Mouse (Mus musculus) forebrain, embryonic 14.5 days (tissue): ENCODE results near the gene Gm13090. TPM values are rescaled to one million over a fixed set of nuclear protein-coding genes. Genes with fewer than 3 reads are reported as not detected.
A peak's percentile ranks its signal among the peaks of the same experiment; 100 is the strongest.

ENCODE experiments used
- ATAC-seq: fragments of 200-750 bp; cut with Nextera tagmentation; 2 replicates; pipeline ENCODE4 v1.8.0; 2017; ENCODE audit warnings: mild to moderate bottlenecking, moderate library complexity
- DNase-seq: peaks from one replicate; pipeline ENCODE4 v3.0.0-alpha.2; 2015; ENCODE audit warnings: low spot score
- H3K27ac ChIP-seq: fragments of 300-500 bp; sonication (generic); 2 replicates; pipeline ENCODE4 v1.5.1; 2014; ENCODE audit warnings: low read depth, mild to moderate bottlenecking, control low read depth, low read length, moderate library complexity
- H3K27me3 ChIP-seq: fragments of 300-500 bp; sonication (generic); replicated peaks from 2 replicates; pipeline ENCODE4 v1.6.1; 2014; ENCODE audit warnings: low read length, control low read depth, mixed read lengths; ENCODE audit not compliant: control insufficient read depth, insufficient read depth
- H3K36me3 ChIP-seq: fragments of 300-500 bp; sonication (generic); 2 replicates; pipeline ENCODE4 v1.6.1; 2014; ENCODE audit warnings: low read length, control low read depth; ENCODE audit not compliant: control insufficient read depth, insufficient read depth
- H3K4me1 ChIP-seq: fragments of 300-500 bp; sonication (generic); 2 replicates; pipeline ENCODE4 v1.6.1; 2014; ENCODE audit warnings: antibody characterized with exemption, low read length, control low read depth; ENCODE audit not compliant: control insufficient read depth, insufficient read depth
- H3K4me2 ChIP-seq: fragments of 300-500 bp; sonication (generic); 2 replicates; pipeline ENCODE4 v1.6.1; 2014; ENCODE audit warnings: mild to moderate bottlenecking, control low read depth, low read length
- H3K4me3 ChIP-seq: fragments of 300-500 bp; sonication (generic); 2 replicates; pipeline ENCODE4 v1.5.1; 2014; ENCODE audit warnings: low read depth, low read length, control low read depth
- H3K9ac ChIP-seq: fragments of 300-500 bp; sonication (generic); 2 replicates; pipeline ENCODE4 v1.6.1; 2014; ENCODE audit warnings: mild to moderate bottlenecking, low read length, control low read depth, moderate library complexity
- H3K9me3 ChIP-seq: fragments of 300-500 bp; sonication (generic); replicated peaks from 2 replicates; pipeline ENCODE4 v1.6.1; 2016; ENCODE audit warnings: low read length, control low read depth, mixed read lengths; ENCODE audit not compliant: control insufficient read depth
- WGBS: fragments of 180-500 bp; shearing (Covaris S2); extraction: QIAGEN DNeasy Blood & Tissue Kit; methylation state at CpG from one replicate; pipeline ENCODE4 v1.1.7; 2014; 5-methylcytosine and 5-hydroxymethylcytosine counted together
- polyA plus RNA-seq: library from polyadenylated mRNA; unstranded; fragments of >200 nt; fragmentation: Nextera tagmentation; extraction: Ambion mirVana; gene quantifications from 2 replicates; pipeline ENCODE4 v1.2.1, GENCODE M21; 2014

Gene Gm13090
- polyA plus RNA-seq, 1 experiment from 2014 or later = not detected

DNA sequence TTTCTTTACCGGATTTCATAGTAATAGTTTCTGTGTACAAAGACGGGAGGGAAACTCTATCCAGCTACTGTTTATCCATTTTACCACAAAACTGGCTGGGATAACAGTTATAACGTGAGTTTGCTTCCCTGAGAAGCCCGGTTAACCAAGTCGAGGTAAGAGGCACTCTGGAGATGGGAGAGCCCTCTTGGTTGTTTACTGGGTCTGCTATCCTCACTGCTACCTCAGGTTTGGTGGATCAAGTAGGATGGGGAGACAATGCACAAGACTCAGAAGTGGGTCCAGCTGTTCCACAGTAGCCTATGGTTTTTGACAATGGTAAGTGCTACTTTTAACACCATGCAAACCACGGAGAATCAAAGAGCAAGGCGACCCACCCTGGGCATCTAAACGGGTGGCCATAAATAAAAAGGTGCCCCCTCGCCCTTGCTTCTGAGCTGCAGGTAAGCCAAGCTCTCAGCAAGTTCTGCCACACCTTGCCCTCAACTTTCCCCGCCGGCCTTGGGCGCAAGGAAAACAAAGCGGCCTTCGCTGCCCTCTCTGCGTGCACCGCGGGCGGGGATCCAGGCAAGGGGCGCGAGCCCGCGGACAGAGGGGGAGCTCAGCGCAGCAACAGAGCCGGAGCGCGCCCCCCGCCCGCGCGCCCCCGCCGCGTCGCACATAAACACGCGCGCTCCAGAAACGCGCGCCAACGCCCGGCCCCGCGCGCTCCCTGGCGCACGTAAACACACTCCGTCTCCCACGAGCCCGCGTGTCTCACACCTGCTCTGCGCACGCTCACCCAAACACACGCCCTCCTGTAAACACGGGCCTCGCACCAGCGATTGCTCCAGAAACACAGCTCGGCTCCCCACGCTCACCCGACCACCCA is 18.0 kb downstream of the Gm13090 start:
- Histone ChIP-seq H3K36me3 (peaks cover 3% of the 10 kb centered on the region; the same call in 1 of the 2 replicates), H3K4me3 (peak overlapping the region; percentile 89), H3K27ac (peak overlapping the region; percentile 97), H3K9ac (peak overlapping the region; percentile 94), H3K4me1 (peaks cover 24% of the 10 kb centered on the region), H3K4me2 (peak overlapping the region; percentile 72), H3K27me3 (no peaks in the 10 kb centered on the region), H3K9me3 (no peaks in the 10 kb centered on the region)
- DNase-seq (peak; percentile 78), ATAC-seq (peak; percentile 33)
- 2% methylated on average over 52 of the region's 60 CpGs for WGBS

DNA sequence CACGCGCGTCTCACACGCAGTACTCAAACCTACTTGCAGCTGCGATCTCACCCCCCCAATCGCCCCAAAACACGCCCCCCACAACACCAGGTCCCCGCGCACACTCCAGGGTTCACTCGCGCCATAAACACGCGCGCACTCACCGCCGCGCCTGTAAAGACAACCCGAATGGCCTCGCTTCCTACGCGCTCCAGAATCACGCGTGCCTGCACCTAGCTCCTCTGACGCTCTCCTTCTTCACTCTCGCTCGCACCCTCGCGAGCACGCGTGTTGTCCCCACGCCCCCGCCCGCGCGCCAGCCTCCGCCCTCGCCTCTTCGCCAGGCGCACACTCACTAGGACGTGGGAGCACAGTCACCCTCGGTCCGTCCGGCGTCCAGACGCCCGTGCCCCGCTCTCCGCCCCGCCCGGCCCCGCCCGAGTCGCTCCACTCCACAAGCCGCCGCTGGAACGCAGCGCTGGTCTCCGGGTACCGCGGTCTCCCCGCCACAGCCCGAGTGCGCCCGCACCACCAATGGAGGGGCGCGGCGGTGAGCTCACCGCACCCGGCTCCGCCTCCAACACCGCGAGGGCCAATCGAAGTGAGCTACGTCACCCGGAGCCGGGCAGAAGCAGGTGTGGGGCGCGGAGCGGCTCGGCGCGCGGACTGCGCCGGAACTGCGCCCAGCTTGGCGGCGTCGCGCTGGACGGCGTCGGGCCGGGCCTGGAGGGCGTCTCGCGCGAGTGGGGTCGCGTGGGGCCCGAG is 18.8 kb downstream of the Gm13090 start:
- Histone ChIP-seq H3K36me3 (peaks cover 3% of the 10 kb centered on the region; the same call in 1 of the 2 replicates), H3K4me3 (peak overlapping the region; percentile 89), H3K27ac (peak overlapping the region; percentile 97), H3K4me2 (peak overlapping the region; percentile 72), H3K4me1 (peaks cover 15% of the 10 kb centered on the region), H3K9ac (peak overlapping the region; percentile 94), H3K27me3 (no peaks in the 10 kb centered on the region), H3K9me3 (no peaks in the 10 kb centered on the region)
- 1% methylated on average over 100 of the region's 101 CpGs for WGBS
- ATAC-seq (peak; percentile 99), DNase-seq (peak; percentile 98)

DNA sequence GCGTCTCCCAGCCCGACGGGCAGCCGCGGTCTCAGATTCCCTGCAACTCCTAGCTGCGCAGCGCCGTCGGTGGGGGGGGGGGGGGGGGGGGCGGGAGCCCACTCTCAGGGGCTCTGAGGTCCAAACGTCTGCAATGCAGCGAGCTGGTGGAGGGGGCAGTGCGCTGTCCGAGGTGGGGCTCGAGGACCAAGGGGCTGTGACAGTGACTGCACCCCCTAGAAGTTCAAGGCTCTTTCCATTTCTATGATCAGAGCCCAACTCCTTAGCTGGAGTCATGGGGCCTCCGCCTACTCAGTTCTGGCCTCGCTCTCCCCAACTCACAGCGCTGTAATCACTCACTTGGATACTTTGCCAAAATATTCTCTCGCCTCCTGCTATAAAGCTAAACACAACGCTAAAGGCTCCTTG is 19.5 kb downstream of the Gm13090 start:
- H3K4me1 ChIP-seq = peaks cover 13% of the 10 kb centered on the region
- peak overlapping the region; percentile 89 for H3K4me3 ChIP-seq
- peak; percentile 21 for ATAC-seq
- no peaks in the 10 kb centered on the region for H3K9me3 ChIP-seq
- peak; percentile 61 for DNase-seq
- H3K27ac ChIP-seq = peak overlapping the region; percentile 97
- peak overlapping the region; percentile 94 for H3K9ac ChIP-seq
- H3K4me2 ChIP-seq = peak overlapping the region; percentile 72
- H3K27me3 ChIP-seq = no peaks in the 10 kb centered on the region
- peaks cover 5% of the 10 kb centered on the region; the same call in 1 of the 2 replicates for H3K36me3 ChIP-seq
- WGBS = 1% methylated on average over 10 of the region's 20 CpGs

DNA sequence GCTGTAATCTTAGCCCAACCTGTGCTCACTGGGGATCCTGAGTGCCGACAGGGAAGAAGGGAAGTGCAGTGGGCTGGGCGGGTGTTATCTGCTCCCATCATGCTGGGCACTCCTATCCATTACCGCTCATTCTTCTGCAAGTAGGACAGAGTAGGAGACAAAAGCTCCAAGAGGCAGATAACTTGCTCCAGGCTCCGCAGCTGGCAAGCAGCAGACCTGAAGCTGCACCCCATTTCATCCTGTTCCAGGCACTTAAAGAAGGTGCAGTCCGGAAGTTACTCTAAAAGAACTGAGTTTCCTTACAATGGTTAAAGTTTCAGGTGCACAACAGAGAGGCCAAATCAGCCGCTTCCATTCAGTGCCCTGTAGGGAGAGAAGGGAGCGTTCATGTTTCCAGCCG is 21.9 kb downstream of the Gm13090 start:
- H3K4me2 ChIP-seq = no peak overlapping the region
- no peak overlapping the region for H3K27ac ChIP-seq
- H3K4me3 ChIP-seq = no peak overlapping the region
- DNase-seq = no peak
- ATAC-seq = no peak
- 64% methylated on average over 8 of the region's 8 CpGs for WGBS
- peaks cover 5% of the 10 kb centered on the region; the same call in 1 of the 2 replicates for H3K36me3 ChIP-seq
- no peaks in the 10 kb centered on the region for H3K27me3 ChIP-seq
- H3K9me3 ChIP-seq = no peaks in the 10 kb centered on the region
- no peak overlapping the region for H3K9ac ChIP-seq
- no peaks in the 10 kb centered on the region for H3K4me1 ChIP-seq

DNA sequence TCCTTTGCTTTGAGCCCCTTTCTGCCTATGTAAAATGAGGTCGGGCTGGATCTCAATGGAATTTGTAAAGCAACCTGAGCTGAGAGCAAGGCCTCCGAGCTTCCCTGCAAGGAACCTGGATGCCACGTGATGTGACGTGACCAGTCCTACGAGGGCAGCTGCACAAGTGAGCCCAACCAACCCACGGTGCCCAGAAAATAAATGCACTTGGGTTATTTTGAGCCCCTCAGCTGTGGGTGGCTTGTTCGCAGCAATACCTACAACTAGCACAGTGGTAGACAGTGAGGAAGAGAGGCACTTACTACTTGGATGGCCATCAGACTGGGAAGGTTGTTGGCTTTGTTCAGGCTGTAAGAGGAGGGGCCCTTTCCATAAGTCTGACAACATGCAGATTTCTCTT is 25.2 kb downstream of the Gm13090 start:
- 91% methylated on average over 7 of the region's 7 CpGs for WGBS
- Histone ChIP-seq H3K27ac (no peak overlapping the region), H3K9me3 (no peaks in the 10 kb centered on the region), H3K4me2 (no peak overlapping the region), H3K27me3 (no peaks in the 10 kb centered on the region), H3K36me3 (peaks cover 5% of the 10 kb centered on the region; the same call in 1 of the 2 replicates), H3K4me3 (no peak overlapping the region), H3K9ac (no peak overlapping the region), H3K4me1 (no peaks in the 10 kb centered on the region)
- ATAC-seq = no peak
- DNase-seq = no peak

DNA sequence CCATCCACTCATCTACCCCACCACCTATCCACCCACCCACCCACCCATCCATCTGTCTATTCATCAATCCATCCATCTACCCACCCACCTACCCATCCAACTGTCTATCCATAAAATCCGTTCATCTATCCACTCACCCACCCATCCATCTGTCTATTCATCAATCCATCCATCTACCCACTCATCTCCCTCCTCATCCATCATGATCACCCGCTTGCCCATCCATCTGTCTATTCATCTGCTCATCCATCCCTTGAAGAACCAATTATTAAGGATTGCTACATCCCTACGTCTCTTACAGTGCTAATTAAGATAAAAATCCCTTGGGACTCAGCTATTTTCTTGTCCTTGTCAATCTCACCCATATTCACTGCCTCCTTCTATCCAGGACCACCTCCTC is 29.5 kb downstream of the Gm13090 start:
- H3K9ac ChIP-seq = no peak overlapping the region
- H3K4me3 ChIP-seq = no peak overlapping the region
- no peak for DNase-seq
- no peaks in the 10 kb centered on the region for H3K4me1 ChIP-seq
- ATAC-seq = no peak
- 82% methylated on average over 3 of the region's 3 CpGs for WGBS
- H3K4me2 ChIP-seq = no peak overlapping the region
- H3K27me3 ChIP-seq = no peaks in the 10 kb centered on the region
- no peak overlapping the region for H3K27ac ChIP-seq
- H3K36me3 ChIP-seq = peaks cover 28% of the 10 kb centered on the region
- no peaks in the 10 kb centered on the region for H3K9me3 ChIP-seq

DNA sequence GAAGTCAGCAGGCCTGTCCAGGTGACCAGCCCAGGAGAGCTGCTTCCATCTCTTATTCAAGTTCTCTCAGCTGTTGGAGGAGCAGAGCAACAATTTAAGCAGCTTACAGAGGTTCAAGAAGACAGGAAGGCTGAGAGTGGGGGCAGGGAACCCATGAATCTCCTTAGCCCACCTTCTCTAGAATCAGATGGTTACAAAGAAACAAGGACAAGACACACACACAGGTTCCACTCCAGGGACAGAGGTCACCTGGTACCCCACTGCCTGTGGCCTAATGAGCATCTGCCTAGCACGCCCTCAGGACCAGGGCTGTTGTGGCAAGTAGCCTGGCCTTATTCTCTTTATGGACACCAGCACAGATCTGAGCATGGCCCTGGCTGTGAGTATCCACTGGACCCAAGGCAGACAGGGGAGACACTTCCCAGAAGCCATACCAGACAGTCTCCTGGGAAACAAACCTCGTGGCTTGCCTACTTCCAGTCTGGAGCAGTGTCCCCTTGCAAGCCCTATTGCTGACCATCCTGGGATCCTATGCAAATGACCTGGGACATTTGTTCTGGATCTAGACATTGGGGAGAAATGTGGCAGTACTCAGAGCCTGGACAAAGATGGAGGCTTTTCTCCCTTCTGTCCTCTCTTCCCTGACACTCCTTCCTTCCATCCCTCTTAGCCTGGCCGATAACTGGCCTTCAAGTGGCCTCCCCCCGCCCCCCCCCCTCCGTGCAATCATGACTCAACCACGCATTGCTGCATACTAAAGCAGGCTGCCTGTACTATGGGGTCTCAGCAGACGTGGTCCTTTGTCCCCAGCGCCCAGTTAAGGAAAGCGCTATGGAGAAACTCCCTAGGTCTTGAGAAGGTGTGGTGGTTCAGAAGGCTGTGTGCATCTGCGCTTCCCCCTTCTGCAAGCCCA is 38.5 kb downstream of the Gm13090 start:
- H3K27me3 ChIP-seq = no peaks in the 10 kb centered on the region
- peak overlapping the region; percentile 98 for H3K9ac ChIP-seq
- H3K4me1 ChIP-seq = peaks cover 39% of the 10 kb centered on the region
- ATAC-seq (peak; percentile 61), DNase-seq (peak; percentile 48)
- peak overlapping the region; percentile 100 for H3K27ac ChIP-seq
- H3K4me3 ChIP-seq = peak overlapping the region; percentile 58
- H3K36me3 ChIP-seq = peaks cover 20% of the 10 kb centered on the region
- H3K9me3 ChIP-seq = no peaks in the 10 kb centered on the region
- 6% methylated on average over 9 of the region's 10 CpGs for WGBS
- peak overlapping the region; percentile 87 for H3K4me2 ChIP-seq
